Mouse (Mus musculus) liver, adult 2 months (tissue): ENCODE measurements around the gene Fam71f2. TPM values are rescaled to one million over a fixed set of nuclear protein-coding genes. Genes with fewer than 3 reads are reported as not detected.

Source experiments
- DNase-seq: peaks from one replicate; pipeline ENCODE4 v3.0.0-alpha.2; 2011; ENCODE audit warnings: low read depth, low spot score; ENCODE audit errors: extremely low read depth
- H3K27ac ChIP-seq: fragments of 200-500 bp; replicated peaks from 2 replicates; pipeline ENCODE4 v1.5.1; 2012; ENCODE audit warnings: low read depth, mild to moderate bottlenecking, control low read depth, inconsistent platforms, low read length; ENCODE audit not compliant: insufficient read depth
- H3K27me3 ChIP-seq: fragments of 200-500 bp; 2 replicates; pipeline ENCODE4 v1.6.1; 2012; ENCODE audit warnings: mild to moderate bottlenecking, moderate library complexity, low read length, inconsistent platforms; ENCODE audit not compliant: control insufficient read depth, insufficient read depth
- H3K36me3 ChIP-seq: fragments of 200-500 bp; 2 replicates; pipeline ENCODE4 v1.6.1; 2012; ENCODE audit warnings: low read length, inconsistent platforms; ENCODE audit not compliant: control insufficient read depth, insufficient read depth
- H3K4me1 ChIP-seq: fragments of 200-500 bp; 2 replicates; pipeline ENCODE4 v1.6.1; 2011; ENCODE audit warnings: low read length; ENCODE audit not compliant: control insufficient read depth, insufficient read depth
- H3K4me3 ChIP-seq: fragments of 200-500 bp; 2 replicates; pipeline ENCODE4 v1.5.1; 2011; ENCODE audit warnings: low read depth, mild to moderate bottlenecking, control low read depth, low read length, moderate library complexity; ENCODE audit not compliant: insufficient read depth
- H3K79me2 ChIP-seq: fragments of 200-500 bp; 2 replicates; pipeline ENCODE4 v1.6.1; 2012; ENCODE audit warnings: inconsistent platforms, mild to moderate bottlenecking, low read length, moderate library complexity; ENCODE audit not compliant: control insufficient read depth, insufficient read depth
- H3K9ac ChIP-seq: fragments of 200-500 bp; 2 replicates; pipeline ENCODE4 v1.6.1; 2012; ENCODE audit warnings: low read depth, mild to moderate bottlenecking, control low read depth, inconsistent platforms, low read length
- CTCF ChIP-seq: fragments of 200-500 bp; IDR thresholded peaks from 2 replicates; pipeline ENCODE4 v1.5.1; 2011; ENCODE audit warnings: low read depth, low read length, control low read depth
- POLR2A ChIP-seq: fragments of 200-500 bp; IDR thresholded peaks from 2 replicates; pipeline ENCODE4 v1.6.1; 2011; ENCODE audit warnings: low read length, control low read depth; ENCODE audit not compliant: insufficient read depth; ENCODE audit errors: extremely low read depth
- WGBS: fragments of 180-500 bp; shearing (Covaris S2); methylation state at CpG from one replicate; pipeline ENCODE4 v1.1.7; 2018; 5-methylcytosine and 5-hydroxymethylcytosine counted together
- polyA plus RNA-seq: library from polyadenylated mRNA; depleted of rRNA; stranded (reverse); fragments of >200 nt; gene quantifications from 2 replicates; pipeline ENCODE4 v1.2.3, GENCODE M21; 2012
- total RNA-seq: library from RNA; depleted of rRNA; stranded (reverse); fragments of >200 nt; gene quantifications from 2 replicates; pipeline ENCODE4 v1.2.3, GENCODE M21; 2014

The Fam71f2 gene
- total and polyA plus RNA-seq, 2 experiments: not detected

DNA sequence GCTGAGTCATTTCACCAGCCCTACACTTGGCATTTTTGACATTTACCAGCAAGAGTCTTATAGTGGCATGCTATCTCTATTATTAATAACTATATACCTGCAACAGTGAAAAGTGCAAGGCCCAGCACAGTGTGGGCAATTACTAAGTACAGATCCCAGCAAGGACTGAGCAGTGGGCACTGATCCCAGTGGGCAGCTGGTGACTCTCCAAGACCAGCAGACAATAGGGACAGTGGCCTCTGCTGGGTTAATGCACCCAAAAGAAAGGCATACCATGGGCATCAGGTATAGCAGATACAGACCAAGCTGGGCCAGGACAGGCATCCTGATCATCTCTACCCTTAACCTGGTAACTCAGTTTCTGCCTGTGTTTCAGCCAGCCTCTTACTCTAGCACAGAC is 23.9 kb downstream of the Fam71f2 start:
- H3K4me3 ChIP-seq: no peak overlapping the region
- H3K36me3 ChIP-seq: no peaks in the 10 kb centered on the region
- H3K4me1 ChIP-seq: no peaks in the 10 kb centered on the region
- no peak overlapping the region for H3K9ac ChIP-seq
- no peaks in the 10 kb centered on the region for H3K27me3 ChIP-seq
- H3K27ac ChIP-seq: no peak overlapping the region
- H3K79me2 ChIP-seq: no peaks in the 10 kb centered on the region
- TF ChIP-seq POLR2A (no peak), CTCF (no peak)
- DNase-seq: no peak

- DNase-seq: no peak
- H3K4me3 ChIP-seq: no peak overlapping the region
- no peak overlapping the region for H3K27ac ChIP-seq
- H3K79me2 ChIP-seq: no peaks in the 10 kb centered on the region
- WGBS: 48% methylated on average over 5 of the region's 5 CpGs
- H3K27me3 ChIP-seq: no peaks in the 10 kb centered on the region
- H3K36me3 ChIP-seq: no peaks in the 10 kb centered on the region
- TF ChIP-seq CTCF: no peak
- TF ChIP-seq POLR2A: no peak
- no peaks in the 10 kb centered on the region for H3K4me1 ChIP-seq
- H3K9ac ChIP-seq: no peak overlapping the region
These were observed 24.3 kb downstream of the Fam71f2 start for GRCm38 (mm10) chr6:29303726-29304125.

DNA sequence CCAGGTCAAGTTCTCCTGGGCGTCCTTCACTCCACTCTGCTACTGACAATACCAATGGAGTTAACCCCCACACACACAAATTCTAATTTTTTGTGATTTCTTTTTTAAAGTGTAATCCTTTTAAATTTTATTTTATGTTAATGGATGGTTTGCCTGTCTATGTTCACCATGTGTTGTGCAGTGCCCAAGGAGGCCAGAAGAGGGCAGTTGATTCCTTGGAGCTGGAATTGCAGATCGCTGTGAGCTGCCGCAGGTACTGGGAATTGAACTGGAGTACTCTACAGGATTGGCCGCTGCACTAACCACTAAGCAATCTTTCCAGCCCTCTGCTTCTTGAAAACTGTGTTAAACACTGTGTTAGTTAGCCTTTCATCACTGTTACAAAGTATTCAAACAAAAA is 26.1 kb downstream of the Fam71f2 start:
- no peak overlapping the region for H3K4me3 ChIP-seq
- H3K9ac ChIP-seq: no peak overlapping the region
- no peaks in the 10 kb centered on the region for H3K79me2 ChIP-seq
- no peak for TF ChIP-seq CTCF
- TF ChIP-seq POLR2A: no peak
- H3K4me1 ChIP-seq: no peaks in the 10 kb centered on the region
- H3K27ac ChIP-seq: no peak overlapping the region
- H3K27me3 ChIP-seq: no peaks in the 10 kb centered on the region
- WGBS: 89% methylated on average over 4 of the region's 4 CpGs
- no peak for DNase-seq
- no peaks in the 10 kb centered on the region for H3K36me3 ChIP-seq

- no peak overlapping the region for H3K4me3 ChIP-seq
- H3K36me3 ChIP-seq: no peaks in the 10 kb centered on the region
- no peaks in the 10 kb centered on the region for H3K79me2 ChIP-seq
- no peak for DNase-seq
- no peak overlapping the region for H3K27ac ChIP-seq
- no peaks in the 10 kb centered on the region for H3K27me3 ChIP-seq
- no peak for TF ChIP-seq POLR2A
- TF ChIP-seq CTCF: no peak
- no peaks in the 10 kb centered on the region for H3K4me1 ChIP-seq
- 90% methylated on average over 16 of the region's 16 CpGs for WGBS
- H3K9ac ChIP-seq: no peak overlapping the region
These were observed 29.6 kb downstream of the Fam71f2 start for GRCm38 (mm10) chr6:29308846-29309605.

- Histone ChIP-seq H3K4me1 (no peaks in the 10 kb centered on the region), H3K36me3 (no peaks in the 10 kb centered on the region), H3K9ac (no peak overlapping the region), H3K79me2 (no peaks in the 10 kb centered on the region), H3K27me3 (no peaks in the 10 kb centered on the region), H3K27ac (no peak overlapping the region), H3K4me3 (no peak overlapping the region)
- TF ChIP-seq CTCF (no peak), POLR2A (no peak)
- WGBS: 82% methylated on average over 14 of the region's 14 CpGs
- no peak for DNase-seq
These were observed 34.4 kb downstream of the Fam71f2 start for GRCm38 (mm10) chr6:29313690-29314202.

DNA sequence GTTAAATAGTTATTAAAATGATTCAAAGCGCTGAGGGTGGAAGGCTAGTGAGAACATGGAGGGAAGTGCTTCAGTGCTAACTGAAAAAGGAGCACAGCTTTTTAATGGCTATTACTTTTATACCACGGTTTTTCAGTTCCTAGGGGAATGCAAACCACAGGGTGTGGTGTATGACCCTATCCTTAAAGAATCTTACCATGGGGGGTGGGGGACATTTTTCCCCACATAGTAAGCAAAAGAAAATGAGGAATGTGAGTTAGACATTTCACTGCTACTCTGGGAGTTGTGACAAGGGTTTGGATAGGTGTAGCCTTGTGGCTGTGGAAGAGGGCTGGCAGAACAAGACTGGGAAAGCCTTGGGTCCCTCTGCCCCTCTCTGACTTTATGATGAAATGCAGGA is 37.9 kb downstream of the Fam71f2 start:
- no peak overlapping the region for H3K9ac ChIP-seq
- no peak for TF ChIP-seq POLR2A
- TF ChIP-seq CTCF: no peak
- H3K4me3 ChIP-seq: no peak overlapping the region
- WGBS: 83% methylated on average over 2 of the region's 2 CpGs
- no peak for DNase-seq
- no peaks in the 10 kb centered on the region for H3K4me1 ChIP-seq
- no peaks in the 10 kb centered on the region for H3K27me3 ChIP-seq
- no peak overlapping the region for H3K27ac ChIP-seq
- H3K79me2 ChIP-seq: no peaks in the 10 kb centered on the region
- H3K36me3 ChIP-seq: no peaks in the 10 kb centered on the region
